Mouse (Mus musculus) brain, embryonic 18.5 days (tissue): ENCODE measurements at regions not wholly inside any gene's neighbourhood (a gene's known extent, or its start where the extent isn't known, plus 50 kb on each side); places are given as distances from the start of the nearest gene placed in this dataset.

Source experiments
- DNase-seq: peaks from one replicate; pipeline ENCODE4 v3.0.0-alpha.2; 2012; ENCODE audit warnings: low read depth, low spot score

GRCm38 (mm10) chr3:128429706-128430105 is 533.6 kb upstream of the Fam241a start:
- DNase-seq = no peak

GRCm38 (mm10) chr3:128415568-128415967 is 519.4 kb upstream of the Fam241a start:
- DNase-seq = no peak

- no peak for DNase-seq
Measured at GRCm38 (mm10) chr3:128413481-128413880, 517.4 kb upstream of the Fam241a start.

DNA sequence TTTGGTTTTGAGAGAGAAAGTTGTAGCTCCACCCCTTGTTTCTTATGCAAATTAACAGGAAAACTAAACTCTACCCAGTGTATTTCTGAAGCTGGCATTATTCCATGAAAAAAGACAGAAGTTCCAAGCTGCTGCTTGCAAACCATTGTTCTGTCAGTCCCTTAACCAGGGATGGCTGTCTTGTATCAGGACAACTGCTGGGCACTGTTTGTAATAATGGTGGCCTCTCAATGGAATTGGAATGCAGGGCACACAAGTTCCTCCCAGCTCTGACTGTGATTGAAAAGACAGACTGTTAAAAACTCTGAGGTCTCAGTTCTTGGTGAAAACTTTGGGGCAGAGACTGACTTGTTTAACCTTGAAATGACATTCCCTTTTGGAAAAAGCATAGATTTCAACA is 516.0 kb upstream of the Fam241a start:
- DNase-seq = no peak

DNA sequence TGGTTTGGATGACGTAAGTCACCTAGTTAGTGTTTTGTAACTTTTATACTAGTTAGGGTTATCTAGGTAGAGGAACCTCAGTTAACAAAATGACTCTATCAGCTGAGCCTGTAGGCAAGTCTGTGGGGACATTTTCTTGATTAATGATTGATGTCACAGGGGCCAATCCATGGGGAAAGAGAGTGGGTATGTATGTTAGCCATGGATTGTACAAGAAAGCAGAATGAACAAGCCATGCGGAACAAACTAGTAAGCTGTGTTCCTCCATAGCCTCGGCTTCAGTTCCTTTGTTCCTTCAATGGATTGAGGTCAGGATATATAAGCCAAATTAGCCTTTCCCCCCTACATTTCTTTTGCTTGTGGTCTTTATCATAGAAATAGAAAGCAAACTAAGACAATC is 498.7 kb upstream of the Fam241a start:
- DNase-seq = no peak

- peak; percentile 10 for DNase-seq
Measured at GRCm38 (mm10) chr3:128380579-128380978, 484.5 kb upstream of the Fam241a start.

DNA sequence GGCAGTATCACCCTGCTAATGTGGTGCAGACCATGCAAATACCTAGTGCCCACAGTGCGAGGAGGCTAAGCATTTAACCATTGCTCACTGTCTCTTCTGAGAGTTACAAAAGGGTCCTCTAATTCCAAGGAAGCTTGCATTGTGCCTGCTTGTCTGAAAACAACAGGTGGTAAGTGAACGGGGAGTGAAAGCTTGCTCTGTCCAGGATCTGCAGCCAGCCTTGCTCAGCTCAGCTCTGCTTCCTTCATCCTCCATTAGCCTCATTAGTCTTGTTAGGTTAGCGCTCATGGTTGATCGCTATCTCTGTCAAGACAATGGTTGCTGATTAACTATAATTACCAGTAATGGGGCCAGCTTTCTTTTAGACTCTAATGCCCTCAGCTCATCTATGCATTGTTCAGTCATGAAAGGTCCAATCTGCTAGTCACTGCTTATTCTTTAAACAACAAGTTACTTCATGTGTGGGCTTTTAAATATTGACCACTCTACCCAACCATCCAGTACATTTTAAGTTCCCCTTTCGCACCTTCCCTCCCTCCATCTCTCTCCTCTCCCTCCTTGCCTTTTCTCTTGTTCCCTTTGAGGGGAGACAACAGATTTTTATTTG is 473.5 kb upstream of the Fam241a start:
- DNase-seq = no peak

DNA sequence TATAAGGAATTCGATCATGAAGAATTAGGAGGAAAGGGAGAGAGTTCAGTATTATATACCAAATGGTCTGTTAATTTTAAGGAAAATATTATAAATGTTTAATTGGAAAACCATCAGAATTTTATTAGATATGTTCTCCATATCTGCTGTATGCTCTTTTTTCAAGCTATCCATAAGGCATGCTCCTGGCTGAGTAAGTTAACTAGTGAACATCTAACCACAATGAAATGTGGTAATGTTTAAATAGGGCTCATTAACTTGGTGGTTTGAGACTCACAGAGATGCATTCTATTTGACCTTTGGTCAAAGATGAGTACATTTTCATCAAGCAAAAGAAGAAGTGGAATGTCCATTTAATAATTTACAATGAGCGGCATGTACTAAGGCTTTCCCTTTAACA is 466.2 kb upstream of the Fam241a start:
- no peak for DNase-seq

GRCm38 (mm10) chr3:128349123-128349522 is 453.0 kb upstream of the Fam241a start:
- DNase-seq = peak; percentile 58

- no peak for DNase-seq
Measured at GRCm38 (mm10) chr3:128347782-128348574, 451.9 kb upstream of the Fam241a start.

- no peak for DNase-seq
Measured at GRCm38 (mm10) chr3:128337508-128337907, 441.4 kb upstream of the Fam241a start.

DNA sequence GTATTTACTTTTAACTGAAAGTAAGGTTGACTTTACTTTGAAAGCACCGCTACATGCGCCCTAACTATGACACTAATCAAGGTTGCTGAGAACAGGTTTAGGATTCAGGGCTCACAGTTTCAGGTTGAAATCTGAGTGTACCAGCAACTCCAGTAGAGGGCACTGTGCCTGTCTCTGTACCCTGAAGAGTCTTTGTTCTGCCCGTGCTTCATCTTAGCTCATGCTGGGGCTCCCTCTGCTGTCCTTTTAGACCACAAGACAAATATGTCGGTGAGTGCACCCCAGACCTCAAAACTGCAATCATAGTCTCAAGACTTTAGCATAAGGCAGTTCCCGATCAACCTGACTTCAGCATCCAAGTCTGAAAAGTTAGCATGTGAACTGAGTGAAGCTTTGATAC is 440.9 kb upstream of the Fam241a start:
- peak; percentile 60 for DNase-seq

- DNase-seq = no peak
Measured at GRCm38 (mm10) chr3:128327677-128328076, 431.6 kb upstream of the Fam241a start.

DNA sequence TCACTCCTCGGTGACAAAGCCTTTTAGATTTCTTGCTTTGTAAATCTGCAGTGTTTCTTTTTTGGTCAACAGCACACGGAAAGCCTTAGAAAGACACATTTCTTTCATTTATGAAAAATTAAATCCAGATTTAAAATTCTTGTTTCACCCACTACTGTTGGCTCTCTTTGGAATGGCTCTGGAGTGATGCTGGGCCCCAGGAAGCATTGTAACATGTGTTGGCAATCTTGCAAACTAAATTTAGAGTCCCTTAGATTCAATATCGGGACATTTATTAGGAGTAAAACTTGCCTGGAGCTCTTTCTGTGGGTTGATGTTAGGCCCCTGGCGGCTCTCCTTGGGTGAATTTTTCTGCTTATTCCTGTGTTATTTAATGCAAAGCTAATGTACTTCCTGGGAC is 405.2 kb upstream of the Fam241a start:
- DNase-seq = no peak

DNA sequence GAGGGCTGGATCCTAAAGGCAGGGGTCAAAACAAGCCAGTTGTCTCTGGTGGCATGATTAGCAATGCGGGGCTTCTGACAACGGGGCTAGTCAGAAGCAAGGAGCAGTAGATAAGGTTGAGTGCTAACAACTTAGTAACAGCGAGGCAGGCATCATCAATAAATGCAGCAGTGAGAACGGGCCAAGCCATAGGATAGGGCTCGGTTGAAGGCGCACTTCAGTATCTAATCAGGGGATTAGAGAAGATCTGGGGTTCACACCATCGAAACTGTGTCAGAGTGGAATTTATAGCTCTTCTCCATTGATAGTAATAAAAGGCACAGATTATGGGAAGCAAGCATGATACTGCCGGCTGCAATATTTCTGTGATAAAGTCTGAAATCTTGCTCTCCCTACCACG is 402.0 kb upstream of the Fam241a start:
- DNase-seq = no peak

DNA sequence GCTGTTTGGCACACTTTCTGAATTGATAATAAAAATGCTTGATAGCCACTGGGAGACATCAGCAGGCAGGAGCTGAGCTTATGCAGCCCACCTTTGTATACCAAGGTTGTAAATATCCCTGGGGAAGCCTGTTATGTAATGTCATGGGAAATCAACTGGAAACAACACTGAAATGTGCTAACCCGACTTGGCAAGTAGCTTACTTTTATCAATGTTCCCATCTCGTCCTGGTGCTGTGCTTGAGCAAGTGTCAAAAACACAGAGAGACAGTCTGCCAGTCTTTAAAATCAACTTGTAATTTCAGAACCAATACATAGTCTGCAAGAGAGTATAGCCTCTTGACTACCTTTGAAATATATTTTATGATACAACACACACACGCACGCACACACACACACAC is 391.7 kb upstream of the Fam241a start:
- no peak for DNase-seq

DNA sequence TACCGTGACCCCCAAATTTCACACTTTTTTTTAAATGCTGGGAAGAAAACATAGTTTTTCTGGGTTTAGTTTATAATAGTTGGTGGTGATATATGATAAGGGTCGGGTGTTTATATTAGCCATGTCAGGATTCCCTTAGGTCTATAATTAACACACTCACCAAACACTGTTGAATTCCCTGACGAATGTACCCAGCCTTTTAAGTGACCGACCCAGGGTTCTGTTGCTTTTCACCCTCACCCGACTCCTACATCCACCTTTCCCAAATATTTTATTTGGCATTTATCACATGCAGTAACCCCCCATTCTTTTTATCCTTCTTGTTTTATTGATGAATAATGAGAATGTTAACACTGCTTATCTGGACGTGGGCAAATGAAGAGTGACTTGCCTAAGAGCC is 389.1 kb upstream of the Fam241a start:
- no peak for DNase-seq

GRCm38 (mm10) chr3:128280626-128281025 is 384.5 kb upstream of the Fam241a start:
- no peak for DNase-seq

- no peak for DNase-seq
Measured at GRCm38 (mm10) chr3:128270576-128270975, 374.5 kb upstream of the Fam241a start.

DNA sequence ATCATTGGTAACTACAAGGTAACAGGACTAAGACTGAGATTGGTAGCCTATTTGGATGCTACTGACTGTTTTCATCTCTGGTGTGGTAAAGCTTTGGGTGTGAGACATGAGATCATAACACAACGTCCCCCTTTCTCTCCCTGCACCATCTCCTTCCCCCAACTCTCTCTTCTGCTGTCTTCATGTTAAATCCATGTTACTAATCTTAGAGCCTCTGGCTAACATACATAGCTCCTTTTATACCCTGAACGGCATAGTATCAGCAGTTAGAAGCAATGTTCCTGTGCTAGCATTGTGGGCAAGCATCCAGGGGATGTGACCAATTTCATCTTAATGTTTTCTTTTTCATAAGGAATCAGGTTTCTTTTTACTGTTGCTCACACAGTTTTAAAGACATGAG is 365.1 kb upstream of the Fam241a start:
- DNase-seq = no peak

DNA sequence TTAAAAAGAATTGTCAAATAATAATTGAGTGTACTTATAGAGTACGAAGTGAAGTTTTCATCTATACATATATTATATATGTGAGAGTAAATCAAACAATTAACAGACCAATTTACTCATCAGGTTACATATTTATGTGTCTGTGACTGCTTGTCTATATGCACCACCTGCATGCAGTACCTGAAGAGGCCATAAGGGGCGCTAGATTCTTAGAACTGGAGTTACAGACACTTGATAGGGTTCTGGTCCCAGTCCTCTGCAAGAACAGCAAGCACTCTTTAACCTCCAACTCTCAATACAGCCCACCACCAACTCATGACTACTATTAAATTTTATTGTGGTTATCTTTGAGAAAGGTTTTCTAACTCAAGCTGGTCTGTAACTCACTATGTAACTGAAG is 351.7 kb upstream of the Fam241a start:
- DNase-seq = no peak

DNA sequence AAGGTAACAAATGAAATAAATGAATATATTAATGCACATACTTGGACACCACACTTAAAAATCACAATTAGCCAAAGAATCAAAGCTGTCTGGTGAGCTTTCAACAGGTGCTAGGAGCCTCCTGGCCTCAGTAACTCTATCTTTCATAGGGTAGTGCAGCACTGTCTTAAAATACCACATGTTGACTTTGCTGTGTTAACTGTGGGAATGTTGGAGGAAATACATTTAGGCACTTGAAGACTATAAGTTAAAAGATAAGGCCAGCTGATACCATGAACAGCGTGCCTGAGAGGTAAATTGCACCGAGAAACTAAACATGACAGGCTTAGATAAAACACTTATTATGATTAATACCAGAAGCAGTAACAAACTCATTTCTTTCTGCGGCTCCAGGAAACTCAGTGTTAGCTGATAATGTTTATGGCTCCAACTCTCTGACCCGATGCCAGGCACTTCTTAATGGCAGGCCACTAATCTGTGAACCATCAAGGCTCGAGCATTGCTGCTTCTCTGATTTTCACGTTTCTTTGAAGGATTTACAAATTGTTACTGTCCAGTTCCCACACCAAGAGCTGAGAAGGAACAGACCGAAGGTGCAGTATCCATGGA is 343.8 kb upstream of the Fam241a start:
- no peak for DNase-seq

DNA sequence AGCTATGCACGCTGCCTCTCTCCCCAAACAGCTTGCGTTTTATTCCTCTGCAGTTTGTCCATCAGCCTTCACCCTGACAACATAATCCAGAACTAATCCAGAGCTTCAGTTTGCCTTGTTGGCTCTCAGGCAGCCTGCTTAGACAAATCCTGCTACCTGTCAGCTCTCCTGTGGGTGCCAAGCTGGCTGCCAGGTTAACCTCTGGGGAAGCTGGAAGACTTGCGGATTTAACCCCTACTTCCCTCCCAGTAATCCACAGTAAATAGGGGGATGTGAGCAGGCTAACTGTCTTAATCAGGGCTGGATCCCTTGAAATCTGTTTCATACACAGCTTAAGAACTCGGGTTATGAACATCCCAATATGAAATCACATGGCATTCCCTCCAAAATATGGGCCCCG is 334.3 kb upstream of the Fam241a start:
- no peak for DNase-seq
